9 mouse cellular contexts compared by ENCODE assay signal in genomic region chr12:73617652-73618051, GRCm38 (mm10). TPM values are rescaled to one million over a fixed set of nuclear protein-coding genes. Genes with fewer than 3 reads are reported as not detected.
DNase-seq lines count a peak whose midpoint lies in the region; ATAC-seq and TF ChIP-seq lines count a peak whose summit lies in the region.
"Had no signal": no experiment of that assay in that cellular context is flagged by ENCODE, and none has a peak within 500 bp of the region (broad histone marks: within the 10 kb centered on the region; RNA-seq: fewer than 3 reads in every experiment).

No protein-coding gene starts in this region.

- DNase-seq in 3T3-L1 (ENCODE audit: low read depth, low spot score) = peak; percentile 4
- peak; percentile 92 for DNase-seq in lung, postnatal 0 days (ENCODE audit: low spot score)
- DNase-seq in MN1 (ENCODE audit: low spot score) = no peak
- DNase-seq in layer of hippocampus, postnatal 14 days (ENCODE audit: low spot score in 2 of 2) = no peak
- no peak for DNase-seq in cerebellum, postnatal 4 days (ENCODE audit: low spot score in 2 of 2)

- no peak overlapping the region for H3K27ac ChIP-seq in embryonic facial prominence, embryonic 13.5 days
- no peak overlapping the region for H3K27ac ChIP-seq in intestine, embryonic 16.5 days (ENCODE audit: low read length)
- H3K27ac ChIP-seq in lung, postnatal 0 days (ENCODE audit: low read length) = 0 out of 2 replicates have a peak overlapping the region, but pooled peaks have one; percentile 14
- no peak overlapping the region for H3K27ac ChIP-seq in forebrain, embryonic 13.5 days
- H3K27ac ChIP-seq: neural tube, embryonic 13.5 days had no signal

- 42% methylated on average over 10 of the region's 10 CpGs for WGBS in embryonic facial prominence, embryonic 13.5 days
- 35% methylated on average over 10 of the region's 10 CpGs for WGBS in intestine, embryonic 16.5 days
- 21% methylated on average over 10 of the region's 10 CpGs for WGBS in lung, postnatal 0 days
- WGBS in forebrain, embryonic 13.5 days = 52% methylated on average over 10 of the region's 10 CpGs

- no peak for ATAC-seq in embryonic facial prominence, embryonic 13.5 days (ENCODE audit: insufficient number of reproducible peaks, insufficient read depth, low FRiP score, low TSS enrichment, low read depth)
- ATAC-seq in intestine, embryonic 16.5 days = peak; percentile 93
- ATAC-seq in lung, postnatal 0 days = peak; percentile 95
- no peak for ATAC-seq in forebrain, embryonic 13.5 days

- no peak overlapping the region for H3K9ac ChIP-seq in embryonic facial prominence, embryonic 13.5 days
- no peak overlapping the region for H3K9ac ChIP-seq in intestine, embryonic 16.5 days (ENCODE audit: low read depth, low read length)
- no peak overlapping the region for H3K9ac ChIP-seq in lung, postnatal 0 days (replicated peaks; ENCODE audit: low read depth)
- H3K9ac ChIP-seq in forebrain, embryonic 13.5 days = no peak overlapping the region
- H3K9ac ChIP-seq: neural tube, embryonic 13.5 days had no signal

- H3K36me3 ChIP-seq in embryonic facial prominence, embryonic 13.5 days = no peaks in the 10 kb centered on the region
- H3K36me3 ChIP-seq in intestine, embryonic 16.5 days (ENCODE audit: control insufficient read depth, insufficient read depth, low read length) = no peaks in the 10 kb centered on the region
- H3K36me3 ChIP-seq in lung, postnatal 0 days (ENCODE audit: insufficient read depth, low read length) = no peaks in the 10 kb centered on the region
- no peaks in the 10 kb centered on the region for H3K36me3 ChIP-seq in forebrain, embryonic 13.5 days (ENCODE audit: poor library complexity, severe bottlenecking)
- H3K36me3 ChIP-seq: neural tube, embryonic 13.5 days had no signal

- peaks cover 11% of the 10 kb centered on the region; the same call in 1 of the 2 replicates for H3K4me1 ChIP-seq in embryonic facial prominence, embryonic 13.5 days
- H3K4me1 ChIP-seq in intestine, embryonic 16.5 days (ENCODE audit: control insufficient read depth, insufficient read depth, low read length) = no peaks in the 10 kb centered on the region
- H3K4me1 ChIP-seq in lung, postnatal 0 days (ENCODE audit: insufficient read depth, low read depth, low read length) = no peaks in the 10 kb centered on the region; the same call in 1 of the 2 replicates
- no peaks in the 10 kb centered on the region for H3K4me1 ChIP-seq in forebrain, embryonic 13.5 days
- H3K4me1 ChIP-seq: neural tube, embryonic 13.5 days had no signal

- no peak overlapping the region for H3K4me3 ChIP-seq in embryonic facial prominence, embryonic 13.5 days
- no peak overlapping the region for H3K4me3 ChIP-seq in intestine, embryonic 16.5 days (ENCODE audit: low read length)
- no peak overlapping the region for H3K4me3 ChIP-seq in lung, postnatal 0 days (ENCODE audit: low read depth, low read length)
- no peak overlapping the region for H3K4me3 ChIP-seq in forebrain, embryonic 13.5 days
- H3K4me3 ChIP-seq: neural tube, embryonic 13.5 days had no signal

- TF ChIP-seq EP300 in lung, postnatal 0 days (IDR thresholded peaks at IDR 0.05) = peak; percentile 91

- no peaks in the 10 kb centered on the region for H3K9me3 ChIP-seq in embryonic facial prominence, embryonic 13.5 days
- H3K9me3 ChIP-seq in intestine, embryonic 16.5 days (ENCODE audit: control insufficient read depth, low read length) = no peaks in the 10 kb centered on the region
- no peaks in the 10 kb centered on the region for H3K9me3 ChIP-seq in lung, postnatal 0 days (ENCODE audit: low read length)
- no peaks in the 10 kb centered on the region for H3K9me3 ChIP-seq in forebrain, embryonic 13.5 days (replicated peaks)
- H3K9me3 ChIP-seq: neural tube, embryonic 13.5 days had no signal

- no peaks in the 10 kb centered on the region for H3K27me3 ChIP-seq in embryonic facial prominence, embryonic 13.5 days
- H3K27me3 ChIP-seq in intestine, embryonic 16.5 days (replicated peaks; ENCODE audit: control insufficient read depth, insufficient read depth, low read length) = no peaks in the 10 kb centered on the region
- no peaks in the 10 kb centered on the region for H3K27me3 ChIP-seq in lung, postnatal 0 days (replicated peaks; ENCODE audit: insufficient read depth, low read length)
- H3K27me3 ChIP-seq in forebrain, embryonic 13.5 days = no peaks in the 10 kb centered on the region
- H3K27me3 ChIP-seq: neural tube, embryonic 13.5 days had no signal

- peak overlapping the region; percentile 16; the same call in 1 of the 2 replicates for H3K4me2 ChIP-seq in embryonic facial prominence, embryonic 13.5 days
- peak overlapping the region; percentile 2; the same call in 1 of the 2 replicates for H3K4me2 ChIP-seq in intestine, embryonic 16.5 days (ENCODE audit: low read depth, low read length)
- H3K4me2 ChIP-seq in lung, postnatal 0 days (replicated peaks; ENCODE audit: low read depth, low read length) = peak overlapping the region; percentile 32; the same call in 1 of the 2 replicates
- no peak overlapping the region for H3K4me2 ChIP-seq in forebrain, embryonic 13.5 days
- H3K4me2 ChIP-seq: neural tube, embryonic 13.5 days had no signal

- no peak for TF ChIP-seq CTCF in lung, postnatal 0 days (IDR thresholded peaks at IDR 0.05)

RNA-seq across cellular contexts. Expression of gene Prkch, which starts 33.1 kb away (rescaled TPM):
- polyA plus RNA-seq in embryonic facial prominence, embryonic 13.5 days (2015; fragmentation: Nextera tagmentation; extraction: Ambion mirVana) = 13.0 and 13.3 TPM in 2 replicates
- polyA plus RNA-seq in intestine, embryonic 16.5 days (2015; fragmentation: Nextera tagmentation; extraction: Ambion mirVana) = 4.0 and 4.7 TPM in 2 replicates
- polyA plus RNA-seq in lung, postnatal 0 days (2015; fragmentation: Nextera tagmentation; extraction: Ambion mirVana) = 20.0 and 20.9 TPM in 2 replicates
- 2.1 and 3.1 TPM in 2 replicates for polyA plus RNA-seq in forebrain, embryonic 13.5 days (2015; fragmentation: Nextera tagmentation; extraction: Ambion mirVana)
- 1 to 10 TPM; 4.1 to 8.6 TPM for total RNA-seq in layer of hippocampus, postnatal 14 days (2021)

Comparison
In these comparisons a context has a peak if more than half of its experiments do, and no peak if none do; other contexts are left out.
1. DNase-seq: peak in 3T3-L1 (single experiment) and lung, postnatal 0 days (single experiment); none in MN1 (single experiment), layer of hippocampus, postnatal 14 days (0 of 2) and cerebellum, postnatal 4 days (0 of 2).
2. ATAC-seq: peak in intestine, embryonic 16.5 days (single experiment) and lung, postnatal 0 days (single experiment); none in embryonic facial prominence, embryonic 13.5 days (single experiment) and forebrain, embryonic 13.5 days (single experiment).